Mouse (Mus musculus) brain, adult 10 weeks (tissue): Measurements from ENCODE around the gene Prkce. TPM values are rescaled to one million over a fixed set of nuclear protein-coding genes. Genes with fewer than 3 reads are reported as not detected.

Source experiments
- polyA plus RNA-seq: library from polyadenylated mRNA; stranded (reverse); fragments of 350-450 nt; fragmentation: Illumina TruSeq; extraction: RNeasy Lipid Tissue Mini Kit (QIAGEN cat#74804); gene quantifications from one replicate; pipeline ENCODE4 v1.2.3, GENCODE M21; 2015; ENCODE audit warnings: low read depth, low replicate concordance

Prkce gene
- 150 TPM for polyA plus RNA-seq

DNA sequence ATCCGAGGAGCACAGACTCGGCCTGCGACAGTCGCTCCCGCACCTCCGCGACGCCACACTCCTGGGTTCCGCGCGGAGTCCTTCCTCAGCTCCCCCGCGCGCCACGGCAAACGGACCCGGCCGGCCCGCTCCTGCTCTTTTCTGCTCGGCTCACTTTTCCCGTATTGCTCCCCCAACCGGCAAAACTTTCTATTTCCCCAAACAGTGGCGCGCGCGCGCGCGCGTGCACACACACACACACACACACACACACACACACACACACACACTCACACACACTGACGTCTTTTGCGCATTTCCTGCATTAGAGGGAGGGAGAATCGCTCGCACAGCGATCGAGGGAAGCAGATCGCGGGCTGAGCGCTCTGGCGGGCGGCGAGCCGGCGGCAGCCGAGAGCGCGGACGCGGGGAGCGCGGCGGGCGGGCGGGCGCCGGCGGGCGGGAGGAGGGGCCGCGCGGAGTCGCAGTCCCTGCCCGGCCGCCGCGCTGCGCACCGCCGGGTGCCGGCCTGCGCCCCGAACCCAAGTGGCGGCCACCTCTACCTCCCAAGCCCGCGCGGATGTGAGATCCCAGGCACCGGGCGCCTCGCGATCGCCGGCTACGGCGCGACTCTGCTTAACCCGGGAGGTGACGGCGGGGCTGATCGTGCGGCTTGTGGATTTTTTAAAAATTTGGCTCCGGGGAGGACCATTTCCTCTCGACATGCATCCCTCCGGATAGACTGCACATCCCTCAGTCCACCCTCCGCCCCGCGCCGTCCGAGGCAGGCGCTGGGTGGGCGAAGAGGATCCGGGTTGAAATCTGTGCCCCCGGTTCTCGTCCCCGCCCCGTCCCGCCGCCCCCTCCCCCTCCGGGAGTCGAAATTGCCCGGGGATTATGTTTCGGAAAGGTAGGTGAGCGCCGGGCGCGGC is at the start of gene Prkce:
Gene Prkce, plus strand, starts transcription at position 466 of the 911 bp plus-strand sequence.

DNA sequence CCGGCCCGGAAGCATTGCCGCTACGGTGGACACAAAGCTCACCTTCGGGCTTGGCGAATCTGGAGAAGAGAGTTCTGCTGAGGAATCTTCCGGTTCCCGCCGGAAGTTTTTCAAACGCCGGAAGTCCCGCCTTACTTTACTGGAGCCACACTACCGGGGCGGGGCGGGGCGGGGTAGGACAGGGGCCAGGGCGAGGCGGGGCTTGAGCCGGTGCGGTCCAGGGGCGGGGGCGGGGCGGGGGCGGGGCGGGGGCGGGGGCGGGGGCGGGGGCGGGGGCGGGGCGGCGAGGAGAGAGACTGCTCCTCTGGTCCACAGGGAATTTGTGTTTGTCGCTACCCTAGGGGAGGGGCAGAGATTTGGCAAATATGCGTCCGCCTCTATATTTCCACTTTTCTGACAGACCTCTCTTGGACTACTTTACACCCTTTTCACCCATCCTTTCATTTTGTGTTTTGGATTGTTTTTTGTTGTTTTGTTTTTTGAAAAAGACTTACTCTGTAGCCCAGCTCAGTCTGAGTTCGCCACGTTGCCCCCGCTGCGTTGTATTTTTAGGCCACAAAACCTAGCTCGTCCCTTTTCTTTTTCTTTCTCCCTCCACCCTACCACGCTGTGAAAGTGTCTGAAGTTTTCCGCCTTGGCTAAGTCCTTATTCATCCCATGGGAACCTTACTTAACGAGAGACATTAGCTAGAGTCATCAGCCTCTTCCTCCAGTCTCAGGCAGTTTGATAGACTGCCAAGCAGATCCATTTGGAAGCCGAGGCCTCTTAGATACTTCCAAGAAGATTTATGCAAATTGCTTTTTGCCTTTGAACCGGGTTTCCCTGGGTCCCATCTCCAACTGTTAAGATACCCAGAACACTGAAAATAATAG is 22.3 kb upstream of the Prkce start, which contains the start of gene Srbd1:
Gene Srbd1, minus strand, starts transcription at position 97 of the 873 bp plus-strand sequence.

DNA sequence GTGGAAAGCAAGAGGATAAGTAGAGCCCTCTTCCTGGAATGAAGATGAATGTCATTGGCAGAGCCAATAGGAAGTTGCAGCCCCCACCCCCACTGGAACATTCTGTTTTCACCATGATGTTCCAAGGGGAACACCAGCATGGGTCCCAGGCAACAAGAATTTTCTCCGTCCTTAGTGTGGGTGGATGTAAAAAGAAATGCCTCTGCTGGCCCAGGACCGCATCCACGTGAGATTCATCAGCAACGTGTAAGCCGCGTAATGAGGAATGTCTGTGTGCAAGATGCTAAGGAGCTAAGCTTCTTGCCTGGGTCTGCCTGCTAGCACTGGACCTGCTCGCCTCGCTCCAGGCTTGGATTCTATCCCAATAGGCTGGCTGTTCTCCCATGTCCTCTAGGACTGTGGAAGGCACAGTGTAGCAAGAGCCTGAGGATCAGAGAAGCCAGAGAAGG is 337.6 kb downstream of the Prkce start, which contains the start of gene Gm10309:
Gene Gm10309, minus strand, starts transcription at position 50 of the 449 bp plus-strand sequence.

Other genes with a start within 250 kb of the Prkce start
- gene Srbd1, start 22.6 kb upstream of the Prkce start, polyA plus RNA-seq = 9.8 TPM